Mouse (Mus musculus) heart, embryonic 12.5 days (tissue): Measurements from ENCODE around the gene Actn1. TPM values are rescaled to one million over a fixed set of nuclear protein-coding genes. Genes with fewer than 3 reads are reported as not detected.

Experiments used
- ATAC-seq: fragments of 200-750 bp; cut with Nextera tagmentation; 2 replicates; pipeline ENCODE4 v1.8.0; 2017; ENCODE audit warnings: moderate TSS enrichment, moderate library complexity; ENCODE audit not compliant: insufficient number of reproducible peaks, low FRiP score
- H3K27ac ChIP-seq: fragments of 300-500 bp; sonication (generic); 2 replicates; pipeline ENCODE4 v1.5.1; 2016; ENCODE audit warnings: mild to moderate bottlenecking, moderate library complexity; ENCODE audit not compliant: poor library complexity, severe bottlenecking
- H3K27me3 ChIP-seq: fragments of 300-500 bp; sonication (generic); replicated peaks from 2 replicates; pipeline ENCODE4 v1.6.1; 2016; ENCODE audit warnings: mild to moderate bottlenecking, moderate library complexity
- H3K36me3 ChIP-seq: fragments of 300-500 bp; sonication (generic); 2 replicates; pipeline ENCODE4 v1.6.1; 2016; ENCODE audit warnings: mild to moderate bottlenecking, moderate library complexity
- H3K4me1 ChIP-seq: fragments of 300-500 bp; sonication (generic); replicated peaks from 2 replicates; pipeline ENCODE4 v1.6.1; 2016; ENCODE audit warnings: mild to moderate bottlenecking
- H3K4me2 ChIP-seq: fragments of 300-500 bp; sonication (generic); 2 replicates; pipeline ENCODE4 v1.6.1; 2016; ENCODE audit warnings: mild to moderate bottlenecking, moderate library complexity
- H3K4me3 ChIP-seq: fragments of 300-500 bp; sonication (generic); 2 replicates; pipeline ENCODE4 v1.5.1; 2016; ENCODE audit warnings: mild to moderate bottlenecking
- H3K9ac ChIP-seq: fragments of 300-500 bp; sonication (generic); 2 replicates; pipeline ENCODE4 v1.6.1; 2016; ENCODE audit warnings: mild to moderate bottlenecking, moderate library complexity
- H3K9me3 ChIP-seq: fragments of 300-500 bp; sonication (generic); replicated peaks from 2 replicates; pipeline ENCODE4 v1.6.1; 2016; ENCODE audit warnings: mild to moderate bottlenecking, moderate library complexity
- WGBS: fragments of 180-500 bp; shearing (Covaris S2); methylation state at CpG from one replicate; pipeline ENCODE4 v1.1.7; 2016; 5-methylcytosine and 5-hydroxymethylcytosine counted together
- polyA plus RNA-seq: library from polyadenylated mRNA; unstranded; fragments of >200 nt; fragmentation: Nextera tagmentation; extraction: Ambion mirVana; gene quantifications from 2 replicates; pipeline ENCODE4 v1.2.1, GENCODE M21; 2016

The Actn1 gene
- polyA plus RNA-seq, 1 experiment from 2014 or later: 63.6 TPM

GRCm38 (mm10) chr12:80227835-80228234 lies 32.3 kb downstream of the Actn1 start:
- H3K4me3 ChIP-seq: no peak overlapping the region
- peaks cover 98% of the 10 kb centered on the region for H3K4me1 ChIP-seq
- H3K36me3 ChIP-seq: peaks cover 2% of the 10 kb centered on the region; the same call in 1 of the 2 replicates
- H3K9ac ChIP-seq: 0 out of 2 replicates have a peak overlapping the region, but pooled peaks have one; percentile 26
- H3K27ac ChIP-seq: peak overlapping the region; percentile 92
- no peak overlapping the region; the same call in 1 of the 2 replicates for H3K4me2 ChIP-seq
- 31% methylated on average over 3 of the region's 3 CpGs for WGBS
- no peaks in the 10 kb centered on the region for H3K9me3 ChIP-seq
- no peaks in the 10 kb centered on the region for H3K27me3 ChIP-seq
- no peak for ATAC-seq

DNA sequence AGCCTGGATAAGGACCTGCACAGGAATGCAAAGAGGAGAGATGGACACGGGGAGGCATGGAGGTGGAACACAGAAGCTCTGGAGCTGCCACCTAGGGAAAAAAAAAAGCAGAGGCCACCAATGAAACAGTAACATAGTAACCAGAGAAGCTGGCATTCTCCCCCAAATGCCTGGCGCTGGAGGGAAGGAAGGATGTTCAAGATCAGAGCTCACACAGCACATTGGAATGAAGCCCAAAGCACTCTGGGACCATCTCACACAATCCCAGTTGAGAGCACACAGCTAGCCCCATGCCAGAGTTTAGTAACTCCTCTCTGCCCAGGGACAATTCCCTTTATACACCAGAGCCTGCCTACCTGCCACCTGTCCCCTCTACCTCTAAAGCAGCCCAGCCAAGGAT lies 34.1 kb downstream of the Actn1 start:
- H3K27ac ChIP-seq: peak overlapping the region; percentile 2
- WGBS: 47% methylated on average over 2 of the region's 2 CpGs
- peaks cover 7% of the 10 kb centered on the region; the same call in 1 of the 2 replicates for H3K36me3 ChIP-seq
- no peak overlapping the region for H3K4me3 ChIP-seq
- H3K9me3 ChIP-seq: no peaks in the 10 kb centered on the region
- H3K27me3 ChIP-seq: no peaks in the 10 kb centered on the region
- no peak overlapping the region for H3K9ac ChIP-seq
- no peak for ATAC-seq
- peaks cover 98% of the 10 kb centered on the region for H3K4me1 ChIP-seq
- no peak overlapping the region for H3K4me2 ChIP-seq

GRCm38 (mm10) chr12:80224241-80224731 lies 35.9 kb downstream of the Actn1 start:
- Histone ChIP-seq H3K9ac (no peak overlapping the region), H3K27me3 (no peaks in the 10 kb centered on the region), H3K36me3 (peaks cover 7% of the 10 kb centered on the region; the same call in 1 of the 2 replicates), H3K4me2 (peak overlapping the region; percentile 25), H3K27ac (peak overlapping the region; percentile 43), H3K4me1 (peaks cover 96% of the 10 kb centered on the region), H3K4me3 (no peak overlapping the region), H3K9me3 (no peaks in the 10 kb centered on the region)
- 48% methylated on average over 8 of the region's 8 CpGs for WGBS
- no peak for ATAC-seq

- 27% methylated on average over 8 of the region's 8 CpGs for WGBS
- Histone ChIP-seq H3K9me3 (no peaks in the 10 kb centered on the region), H3K4me3 (no peak overlapping the region), H3K4me1 (peaks cover 96% of the 10 kb centered on the region), H3K4me2 (peak overlapping the region; percentile 25), H3K36me3 (peaks cover 7% of the 10 kb centered on the region; the same call in 1 of the 2 replicates), H3K9ac (peak overlapping the region; percentile 23; the same call in 1 of the 2 replicates), H3K27me3 (no peaks in the 10 kb centered on the region), H3K27ac (peak overlapping the region; percentile 57; the same call in 1 of the 2 replicates)
- peak; percentile 70 for ATAC-seq
These were observed 36.7 kb downstream of the Actn1 start for GRCm38 (mm10) chr12:80223511-80223910.

DNA sequence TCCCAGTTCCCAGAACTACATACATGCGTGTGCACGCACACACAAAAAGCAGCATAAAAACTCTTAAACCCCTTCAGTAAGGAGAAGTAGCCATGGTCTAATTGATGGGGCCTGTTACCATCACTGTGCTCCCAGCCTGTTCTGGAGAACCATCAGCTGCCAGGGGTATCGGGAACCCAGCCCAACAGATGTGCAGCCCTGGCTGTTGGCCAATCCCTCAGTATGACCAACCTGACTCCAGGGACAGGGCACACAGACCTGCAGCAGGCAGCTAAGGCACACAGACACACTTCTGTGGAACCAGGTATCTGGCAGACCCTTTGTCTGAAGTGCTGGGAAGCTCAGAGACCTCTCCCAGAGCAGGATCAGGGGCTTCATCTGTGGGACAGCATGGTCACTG lies 37.7 kb downstream of the Actn1 start:
- ATAC-seq: no peak
- 86% methylated on average over 3 of the region's 3 CpGs for WGBS
- Histone ChIP-seq H3K4me2 (no peak overlapping the region), H3K9me3 (no peaks in the 10 kb centered on the region), H3K9ac (0 out of 2 replicates have a peak overlapping the region, but pooled peaks have one; percentile 29), H3K4me1 (peaks cover 96% of the 10 kb centered on the region), H3K36me3 (peaks cover 7% of the 10 kb centered on the region; the same call in 1 of the 2 replicates), H3K27ac (no peak overlapping the region), H3K27me3 (no peaks in the 10 kb centered on the region), H3K4me3 (no peak overlapping the region)

GRCm38 (mm10) chr12:80220260-80221038 lies 39.7 kb downstream of the Actn1 start:
- WGBS: 52% methylated on average over 14 of the region's 14 CpGs
- Histone ChIP-seq H3K4me3 (no peak overlapping the region), H3K27me3 (no peaks in the 10 kb centered on the region), H3K36me3 (0 out of 2 replicates have a peak, but pooled peaks cover 5% of the 10 kb centered on the region), H3K4me1 (peaks cover 94% of the 10 kb centered on the region), H3K9me3 (no peaks in the 10 kb centered on the region), H3K9ac (peak overlapping the region; percentile 61), H3K27ac (peak overlapping the region; percentile 77), H3K4me2 (0 out of 2 replicates have a peak overlapping the region, but pooled peaks have one; percentile 12)
- no peak for ATAC-seq

DNA sequence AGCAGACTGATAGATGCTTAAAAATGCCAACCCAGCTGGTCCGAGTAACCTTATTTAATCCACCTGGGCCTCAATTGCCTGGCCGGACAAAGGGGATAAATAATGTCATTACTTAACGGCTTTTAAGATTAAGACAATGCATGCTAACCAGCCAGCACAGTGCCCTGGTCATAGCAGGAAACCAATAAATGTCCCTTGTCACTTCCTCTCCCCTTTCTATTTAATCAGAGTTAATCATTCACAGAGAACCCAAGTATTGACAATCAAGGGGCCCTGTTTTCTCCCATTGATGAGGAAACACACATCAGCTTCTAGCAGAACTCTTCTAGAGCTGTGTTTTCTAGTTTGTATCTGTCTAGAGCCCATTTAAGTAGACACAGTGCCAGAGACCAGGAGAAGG lies 41.4 kb downstream of the Actn1 start:
- Histone ChIP-seq H3K27ac (peak overlapping the region; percentile 18; the same call in 1 of the 2 replicates), H3K4me2 (no peak overlapping the region), H3K4me1 (peaks cover 92% of the 10 kb centered on the region), H3K36me3 (0 out of 2 replicates have a peak, but pooled peaks cover 5% of the 10 kb centered on the region), H3K9me3 (no peaks in the 10 kb centered on the region), H3K27me3 (no peaks in the 10 kb centered on the region), H3K4me3 (no peak overlapping the region), H3K9ac (no peak overlapping the region)
- no peak for ATAC-seq
- 78% methylated on average over 3 of the region's 3 CpGs for WGBS

DNA sequence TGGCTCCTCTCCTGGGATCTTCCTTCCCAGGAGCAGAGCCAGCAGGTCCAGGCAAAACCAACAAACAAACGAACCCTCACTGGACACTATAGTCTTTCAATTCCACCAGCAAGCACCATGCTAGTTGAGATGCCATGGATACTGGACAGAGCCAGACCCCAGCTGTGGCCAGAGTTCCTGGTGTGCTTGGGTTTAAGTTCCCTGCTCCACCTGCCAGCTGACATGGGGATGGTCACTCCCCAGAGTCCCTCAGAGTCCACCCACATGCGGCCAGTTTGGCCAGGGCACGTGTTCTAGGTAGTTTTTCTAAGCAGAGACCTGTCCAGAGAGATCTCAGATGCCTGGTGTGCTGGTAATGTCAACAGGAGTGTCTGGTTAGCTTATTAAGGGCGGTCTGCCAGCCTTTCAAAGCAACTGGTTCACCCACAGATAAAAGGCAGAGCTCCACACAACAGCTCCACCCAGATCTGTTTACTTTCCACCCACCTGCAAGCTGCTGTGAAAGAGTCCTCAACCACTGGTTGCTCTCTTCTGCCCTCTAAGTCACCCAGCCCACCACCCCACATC lies 42.0 kb downstream of the Actn1 start:
- whole genome bisulfite sequencing: 67% methylated on average over 4 of the region's 4 CpGs
- ATAC-seq: no peak

GRCm38 (mm10) chr12:80217049-80217448 lies 43.1 kb downstream of the Actn1 start:
- Histone ChIP-seq H3K4me3 (no peak overlapping the region), H3K36me3 (no peaks in the 10 kb centered on the region), H3K27ac (peak overlapping the region; percentile 92), H3K9ac (no peak overlapping the region), H3K4me1 (peaks cover 92% of the 10 kb centered on the region), H3K27me3 (no peaks in the 10 kb centered on the region), H3K4me2 (no peak overlapping the region), H3K9me3 (no peaks in the 10 kb centered on the region)
- 60% methylated on average over 3 of the region's 3 CpGs for WGBS
- no peak for ATAC-seq

More for the DNA sequence above, 42.0 kb downstream of the Actn1 start:
- H3K4me2 ChIP-seq: no peak overlapping the region
- H3K9ac ChIP-seq: no peak overlapping the region
- H3K4me3 ChIP-seq: no peak overlapping the region
- H3K27me3 ChIP-seq: no peaks in the 10 kb centered on the region
- 0 out of 2 replicates have a peak, but pooled peaks cover 5% of the 10 kb centered on the region for H3K36me3 ChIP-seq
- peaks cover 92% of the 10 kb centered on the region for H3K4me1 ChIP-seq
- peak overlapping the region; percentile 23; the same call in 1 of the 2 replicates for H3K27ac ChIP-seq
- no peaks in the 10 kb centered on the region for H3K9me3 ChIP-seq

DNA sequence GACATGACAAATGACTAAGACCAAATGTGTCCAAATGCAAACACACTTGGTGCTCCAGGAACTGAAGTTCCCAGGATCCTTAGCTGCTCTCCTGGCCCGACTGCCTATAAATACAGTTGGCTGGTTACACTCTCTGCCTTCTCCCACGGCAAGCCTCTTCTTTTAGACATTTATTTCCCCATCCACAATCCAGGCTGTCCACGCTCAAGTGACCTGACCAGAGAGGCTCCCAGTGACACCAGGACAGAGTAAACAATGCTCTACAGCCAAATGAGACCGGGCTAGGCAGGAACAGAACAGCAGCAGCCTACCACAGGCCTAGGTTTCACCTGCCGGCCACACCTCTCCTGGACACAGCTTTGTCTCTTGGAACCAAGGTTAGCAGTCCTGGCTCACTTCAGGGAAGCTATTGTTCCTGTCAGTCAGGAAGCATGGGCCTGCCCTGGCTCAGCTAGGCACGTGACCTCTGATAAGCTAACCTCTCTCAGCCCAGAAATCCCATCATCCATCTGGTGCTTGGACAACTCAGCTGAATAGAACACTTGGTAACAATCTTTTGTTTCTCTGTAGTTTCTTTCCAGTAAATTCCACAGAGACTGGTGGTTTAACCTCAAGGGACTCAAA lies 43.8 kb downstream of the Actn1 start:
- peak; percentile 61 for ATAC-seq
- H3K9me3 ChIP-seq: no peaks in the 10 kb centered on the region
- no peaks in the 10 kb centered on the region for H3K36me3 ChIP-seq
- H3K4me1 ChIP-seq: peaks cover 92% of the 10 kb centered on the region
- H3K27ac ChIP-seq: peak overlapping the region; percentile 92
- 0 out of 2 replicates have a peak overlapping the region, but pooled peaks have one; percentile 44 for H3K9ac ChIP-seq
- WGBS: 34% methylated on average over 6 of the region's 6 CpGs
- H3K4me3 ChIP-seq: no peak overlapping the region
- no peak overlapping the region for H3K4me2 ChIP-seq
- no peaks in the 10 kb centered on the region for H3K27me3 ChIP-seq
